Mouse (Mus musculus): ENCODE results near the gene Grin3a. TPM values are rescaled to one million over a fixed set of nuclear protein-coding genes. Genes with fewer than 3 reads are reported as not detected.
A peak's percentile ranks its signal among the peaks of the same experiment; 100 is the strongest.
"Not testable (repeated sequence)": the region's sequence is repeated elsewhere in the genome, so short reads cannot be mapped to it uniquely, and the experiment has no call there.

Grin3a gene
- polyA plus RNA-seq, 1 experiment from 2014 or later, result 3.5 TPM

- H3K9ac ChIP-seq (ENCODE audit: low read depth, low read length); H3K36me3 ChIP-seq (ENCODE audit: control insufficient read depth, insufficient read depth, low read length); H3K27ac ChIP-seq (replicated peaks; ENCODE audit: low read depth, low read length); H3K4me3 ChIP-seq (ENCODE audit: low read depth, low read length); H3K27me3 ChIP-seq (replicated peaks; ENCODE audit: control insufficient read depth, insufficient read depth, low read length); H3K4me2 ChIP-seq (ENCODE audit: low read depth, low read length); H3K4me1 ChIP-seq (ENCODE audit: control insufficient read depth, insufficient read depth, low read length); ATAC-seq (ENCODE audit: low read depth); H3K9me3 ChIP-seq (ENCODE audit: control insufficient read depth, low read length); DNase-seq (ENCODE audit: low spot score): not testable (repeated sequence)
- WGBS, result 83% methylated on average over 4 of the region's 4 CpGs
Measured at GRCm38 (mm10) chr4:49624969-49625368, 220.6 kb downstream of the Grin3a start.

DNA sequence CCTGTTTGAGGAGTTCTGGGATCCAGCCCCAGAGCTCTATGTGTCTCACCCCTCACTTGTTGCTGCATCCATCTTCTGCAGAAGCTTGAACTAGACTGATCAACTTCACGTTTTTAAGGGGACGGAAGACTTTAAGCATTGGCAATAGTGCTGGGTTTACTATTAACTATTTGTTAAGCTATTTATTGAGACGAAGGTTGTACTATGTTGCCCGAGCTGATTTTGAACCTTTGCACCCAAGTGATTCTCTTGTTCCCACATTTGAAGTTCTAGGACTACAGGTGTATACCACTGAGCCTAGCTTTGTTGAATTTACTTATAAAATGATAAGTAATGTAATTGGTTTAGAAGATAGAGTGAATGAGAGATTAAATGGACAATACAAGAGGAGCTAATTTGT is 221.6 kb downstream of the Grin3a start:
- H3K27me3 ChIP-seq (replicated peaks; ENCODE audit: control insufficient read depth, insufficient read depth, low read length), result no peaks in the 10 kb centered on the region
- ATAC-seq (ENCODE audit: low read depth) (no peak), DNase-seq (ENCODE audit: low spot score) (no peak)
- no peak overlapping the region for H3K9ac ChIP-seq (ENCODE audit: low read depth, low read length)
- no peak overlapping the region for H3K4me2 ChIP-seq (ENCODE audit: low read depth, low read length)
- H3K4me3 ChIP-seq (ENCODE audit: low read depth, low read length), result no peak overlapping the region
- no peak overlapping the region for H3K27ac ChIP-seq (replicated peaks; ENCODE audit: low read depth, low read length)
- H3K36me3 ChIP-seq (ENCODE audit: control insufficient read depth, insufficient read depth, low read length), result no peaks in the 10 kb centered on the region
- H3K9me3 ChIP-seq (ENCODE audit: control insufficient read depth, low read length), result no peaks in the 10 kb centered on the region
- no peaks in the 10 kb centered on the region for H3K4me1 ChIP-seq (ENCODE audit: control insufficient read depth, insufficient read depth, low read length)
- 84% methylated on average over 4 of the region's 4 CpGs for WGBS

DNA sequence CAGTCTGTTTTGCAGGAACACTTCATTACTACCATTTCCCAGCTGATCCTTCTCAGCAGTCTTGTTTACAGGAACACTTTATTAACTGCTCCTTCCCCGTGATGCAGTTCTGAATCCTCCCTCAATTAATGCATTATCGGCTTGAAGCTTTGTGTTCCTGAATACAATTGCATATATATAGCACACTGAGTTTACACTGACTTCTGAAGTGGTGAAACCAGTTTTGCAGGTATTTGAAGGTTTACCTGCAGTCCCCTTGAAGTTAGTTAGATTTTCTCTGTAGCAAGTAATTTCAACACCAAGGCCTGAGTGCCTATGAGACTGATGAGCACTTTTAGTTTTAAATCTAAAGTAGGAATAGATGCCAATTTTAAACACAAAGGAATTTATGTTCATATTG is 223.3 kb downstream of the Grin3a start:
- H3K4me3 ChIP-seq (ENCODE audit: low read depth, low read length), result no peak overlapping the region
- H3K9ac ChIP-seq (ENCODE audit: low read depth, low read length), result no peak overlapping the region
- no peak overlapping the region for H3K27ac ChIP-seq (replicated peaks; ENCODE audit: low read depth, low read length)
- H3K27me3 ChIP-seq (replicated peaks; ENCODE audit: control insufficient read depth, insufficient read depth, low read length), result no peaks in the 10 kb centered on the region
- DNase-seq (ENCODE audit: low spot score) (peak; percentile 72), ATAC-seq (ENCODE audit: low read depth) (peak; percentile 68; the same call in 1 of the 2 replicates)
- no peaks in the 10 kb centered on the region for H3K36me3 ChIP-seq (ENCODE audit: control insufficient read depth, insufficient read depth, low read length)
- H3K9me3 ChIP-seq (ENCODE audit: control insufficient read depth, low read length), result no peaks in the 10 kb centered on the region
- no peaks in the 10 kb centered on the region for H3K4me1 ChIP-seq (ENCODE audit: control insufficient read depth, insufficient read depth, low read length)
- 66% methylated on average over 2 of the region's 2 CpGs for WGBS
- no peak overlapping the region for H3K4me2 ChIP-seq (ENCODE audit: low read depth, low read length)

DNA sequence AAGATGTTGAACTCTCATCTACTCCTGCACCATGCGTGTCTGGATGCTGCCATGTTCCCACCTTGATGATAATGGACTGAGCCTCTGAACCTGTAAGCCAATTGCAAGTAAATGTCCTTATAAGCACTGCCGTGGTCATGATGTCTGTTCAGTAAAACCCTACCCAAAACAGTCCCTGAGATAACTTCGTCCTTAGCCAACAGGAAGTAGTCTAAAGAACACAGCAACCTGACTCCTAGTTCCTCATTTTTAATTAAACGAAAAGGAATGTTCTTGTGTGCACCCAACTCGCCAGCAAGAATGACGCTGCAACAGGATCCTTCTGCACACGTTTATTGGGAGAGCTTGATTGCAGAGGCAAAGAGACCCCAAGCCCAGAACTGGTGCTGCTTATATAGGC is 225.7 kb downstream of the Grin3a start:
- not testable (repeated sequence) for H3K27me3 ChIP-seq (replicated peaks; ENCODE audit: control insufficient read depth, insufficient read depth, low read length); H3K4me3 ChIP-seq (ENCODE audit: low read depth, low read length); H3K27ac ChIP-seq (replicated peaks; ENCODE audit: low read depth, low read length); ATAC-seq (ENCODE audit: low read depth); DNase-seq (ENCODE audit: low spot score); H3K4me2 ChIP-seq (ENCODE audit: low read depth, low read length); H3K9ac ChIP-seq (ENCODE audit: low read depth, low read length); H3K36me3 ChIP-seq (ENCODE audit: control insufficient read depth, insufficient read depth, low read length); H3K9me3 ChIP-seq (ENCODE audit: control insufficient read depth, low read length); H3K4me1 ChIP-seq (ENCODE audit: control insufficient read depth, insufficient read depth, low read length)
- 90% methylated on average over 7 of the region's 7 CpGs for WGBS

GRCm38 (mm10) chr4:49616924-49617323 is 228.6 kb downstream of the Grin3a start:
- Histone ChIP-seq H3K4me2 (ENCODE audit: low read depth, low read length) (no peak overlapping the region), H3K4me1 (ENCODE audit: control insufficient read depth, insufficient read depth, low read length) (no peaks in the 10 kb centered on the region), H3K36me3 (ENCODE audit: control insufficient read depth, insufficient read depth, low read length) (no peaks in the 10 kb centered on the region), H3K9ac (ENCODE audit: low read depth, low read length) (no peak overlapping the region), H3K4me3 (ENCODE audit: low read depth, low read length) (no peak overlapping the region), H3K27me3 (replicated peaks; ENCODE audit: control insufficient read depth, insufficient read depth, low read length) (no peaks in the 10 kb centered on the region), H3K9me3 (ENCODE audit: control insufficient read depth, low read length) (no peaks in the 10 kb centered on the region), H3K27ac (replicated peaks; ENCODE audit: low read depth, low read length) (no peak overlapping the region)
- ATAC-seq (ENCODE audit: low read depth) (no peak), DNase-seq (ENCODE audit: low spot score) (no peak)
- WGBS, result 92% methylated on average over 10 of the region's 10 CpGs

Other genes with a start within 250 kb of the Grin3a start
- 34.0 and 39.2 TPM in 2 replicates for gene Tmem246, start 247.9 kb downstream of the Grin3a start, polyA plus RNA-seq (2014; fragmentation: Nextera tagmentation; extraction: Ambion mirVana)
- 54.8 and 55.3 TPM in 2 replicates for gene Rnf20, start 213.7 kb downstream of the Grin3a start, polyA plus RNA-seq (2014; fragmentation: Nextera tagmentation; extraction: Ambion mirVana)
- gene Ppp3r2, start 163.7 kb downstream of the Grin3a start, polyA plus RNA-seq (2014; fragmentation: Nextera tagmentation; extraction: Ambion mirVana), result 0.07 and 0.13 TPM in 2 replicates

All from embryonic facial prominence, embryonic 14.5 days (tissue).